ENCODE assay signal across 14 mouse cellular contexts in genomic region chr14:75985112-75985511, GRCm38 (mm10). TPM values are rescaled to one million over a fixed set of nuclear protein-coding genes. Genes with fewer than 3 reads are reported as not detected.
A peak's percentile ranks its signal among the peaks of the same experiment; 100 is the strongest.
DNase-seq lines count a peak whose midpoint lies in the region; ATAC-seq and TF ChIP-seq lines count a peak whose summit lies in the region.
"Had no signal": no experiment of that assay in that cellular context is flagged by ENCODE, and none has a peak within 500 bp of the region (broad histone marks: within the 10 kb centered on the region; RNA-seq: fewer than 3 reads in every experiment).

No protein-coding gene starts in this region.

- no peaks in the 10 kb centered on the region for H3K4me1 ChIP-seq in hindbrain, postnatal 0 days (ENCODE audit: insufficient read depth, low read length)
- peaks cover 6% of the 10 kb centered on the region; the same call in 1 of the 2 replicates for H3K4me1 ChIP-seq in hindbrain, embryonic 10.5 days (replicated peaks)
- peaks cover 3% of the 10 kb centered on the region; the same call in 1 of the 2 replicates for H3K4me1 ChIP-seq in liver, embryonic 12.5 days
- H3K4me1 ChIP-seq: heart, embryonic 12.5 days had no signal

- peak; percentile 91 for ATAC-seq in hindbrain, postnatal 0 days
- no peak for ATAC-seq in liver, embryonic 12.5 days

- no peak overlapping the region for H3K4me3 ChIP-seq in hindbrain, postnatal 0 days (ENCODE audit: low read length)
- no peak overlapping the region for H3K4me3 ChIP-seq in hindbrain, embryonic 10.5 days
- no peak overlapping the region for H3K4me3 ChIP-seq in liver, embryonic 12.5 days
- H3K4me3 ChIP-seq: heart, embryonic 12.5 days had no signal

- no peaks in the 10 kb centered on the region for H3K27me3 ChIP-seq in hindbrain, postnatal 0 days (ENCODE audit: insufficient read depth, low read length)
- H3K27me3 ChIP-seq in hindbrain, embryonic 10.5 days (ENCODE audit: insufficient read depth, poor library complexity, severe bottlenecking): no peaks in the 10 kb centered on the region
- H3K27me3 ChIP-seq in liver, embryonic 12.5 days (replicated peaks): no peaks in the 10 kb centered on the region
- H3K27me3 ChIP-seq: heart, embryonic 12.5 days had no signal

- no peak overlapping the region for H3K4me2 ChIP-seq in hindbrain, postnatal 0 days (ENCODE audit: low read depth, low read length)
- H3K4me2 ChIP-seq in liver, embryonic 12.5 days: no peak overlapping the region
- H3K4me2 ChIP-seq: heart, embryonic 12.5 days; lung, embryonic 14.5 days had no signal

- DNase-seq in cerebellum, postnatal 10 days: peak; percentile 6 to 17
- no peak for DNase-seq in cerebellum, postnatal 25 days
- DNase-seq in hindbrain, postnatal 0 days (ENCODE audit: low spot score): peak; percentile 66
- DNase-seq in hindbrain, embryonic 10.5 days (ENCODE audit: low spot score): no peak
- peak; percentile 36 to 53 for DNase-seq in right cerebral cortex, postnatal 10 days (ENCODE audit: low spot score in 2 of 2)
- no peak for DNase-seq in right cerebral cortex, postnatal 36 days (ENCODE audit: low spot score in 2 of 2)
- DNase-seq in naive thymus-derived CD4-positive, alpha-beta T cell, adult 2 months (ENCODE audit: low read depth): peak; percentile 15
- DNase-seq: B cell, adult 2 months; cerebellum, postnatal 36 days; kidney, adult 2 months; lung, embryonic 14.5 days had no signal

- 26% methylated on average over 4 of the region's 4 CpGs for WGBS in hindbrain, postnatal 0 days
- WGBS in hindbrain, embryonic 10.5 days: 71% methylated on average over 4 of the region's 4 CpGs
- 54% methylated on average over 4 of the region's 4 CpGs for WGBS in liver, embryonic 12.5 days (ENCODE audit: insufficient replicate concordance)

- no peak overlapping the region for H3K9ac ChIP-seq in hindbrain, postnatal 0 days (replicated peaks; ENCODE audit: low read length)
- no peak overlapping the region for H3K9ac ChIP-seq in liver, embryonic 12.5 days
- H3K9ac ChIP-seq: heart, embryonic 12.5 days; lung, embryonic 14.5 days had no signal

- H3K36me3 ChIP-seq in hindbrain, postnatal 0 days (ENCODE audit: insufficient read depth, low read length): no peaks in the 10 kb centered on the region
- peaks cover 3% of the 10 kb centered on the region for H3K36me3 ChIP-seq in hindbrain, embryonic 10.5 days
- H3K36me3 ChIP-seq in liver, embryonic 12.5 days: peaks cover 9% of the 10 kb centered on the region; the same call in 1 of the 2 replicates

- H3K27ac ChIP-seq in hindbrain, postnatal 0 days: peak overlapping the region; percentile 69; the same call in 1 of the 2 replicates
- no peak overlapping the region for H3K27ac ChIP-seq in hindbrain, embryonic 10.5 days
- H3K27ac ChIP-seq in liver, embryonic 12.5 days: no peak overlapping the region

- no peak for TF ChIP-seq CTCF in hindbrain, postnatal 0 days (IDR thresholded peaks at IDR 0.05; ENCODE audit: low read depth)

- H3K9me3 ChIP-seq in hindbrain, postnatal 0 days (ENCODE audit: low read length): no peaks in the 10 kb centered on the region
- H3K9me3 ChIP-seq in hindbrain, embryonic 10.5 days: no peaks in the 10 kb centered on the region
- no peaks in the 10 kb centered on the region for H3K9me3 ChIP-seq in liver, embryonic 12.5 days (replicated peaks)
- H3K9me3 ChIP-seq: heart, embryonic 12.5 days had no signal

RNA-seq across cellular contexts. Expression of gene Gtf2f2, which starts 25.6 kb away (rescaled TPM):
- total RNA-seq in hindbrain, postnatal 0 days (2014; rRNA removed): 14.8 and 18.5 TPM in 2 replicates
- 40.9 and 41.3 TPM in 2 replicates for polyA plus RNA-seq in hindbrain, postnatal 0 days (2015; fragmentation: Nextera tagmentation; extraction: Ambion mirVana)
- 47.8 and 56.1 TPM in 2 replicates for polyA plus RNA-seq in hindbrain, embryonic 10.5 days (2016; fragmentation: Nextera tagmentation; extraction: Ambion mirVana)
- polyA plus RNA-seq in liver, embryonic 12.5 days (2016; fragmentation: Nextera tagmentation; extraction: Ambion mirVana): 39.4 and 40.8 TPM in 2 replicates

RNA-seq across cellular contexts. Expression of gene Kctd4, which starts 30.3 kb away (rescaled TPM):
- total RNA-seq in hindbrain, postnatal 0 days (2014; rRNA removed): 3.8 and 5.0 TPM in 2 replicates
- polyA plus RNA-seq in hindbrain, postnatal 0 days (2015; fragmentation: Nextera tagmentation; extraction: Ambion mirVana): 6.0 and 7.0 TPM in 2 replicates
- 0.31 and 0.61 TPM in 2 replicates for polyA plus RNA-seq in hindbrain, embryonic 10.5 days (2016; fragmentation: Nextera tagmentation; extraction: Ambion mirVana)
- 0.29 and 0.33 TPM in 2 replicates for polyA plus RNA-seq in liver, embryonic 12.5 days (2016; fragmentation: Nextera tagmentation; extraction: Ambion mirVana)
- total RNA-seq: monocyte, adult 5-6 weeks had no signal
- polyA plus RNA-seq: kidney, adult 2 months had no signal

Comparison
In these comparisons a context has a peak if more than half of its experiments do, and no peak if none do; other contexts are left out.
1. DNase-seq: peak in cerebellum, postnatal 10 days (2 of 2), hindbrain, postnatal 0 days (single experiment), right cerebral cortex, postnatal 10 days (2 of 2) and naive thymus-derived CD4-positive, alpha-beta T cell, adult 2 months (single experiment); none in cerebellum, postnatal 25 days (0 of 2), hindbrain, embryonic 10.5 days (single experiment) and right cerebral cortex, postnatal 36 days (0 of 2).